Mouse (Mus musculus) B cell, adult 2 months (primary cell): ENCODE measurements around the gene Ehmt1.
A peak's percentile ranks its signal among the peaks of the same experiment; 100 is the strongest.

Experiments used
- DNase-seq, 2 experiments: peaks; one replicate each; pipeline ENCODE4 v3.0.0; 2022

Ehmt1 gene

DNA sequence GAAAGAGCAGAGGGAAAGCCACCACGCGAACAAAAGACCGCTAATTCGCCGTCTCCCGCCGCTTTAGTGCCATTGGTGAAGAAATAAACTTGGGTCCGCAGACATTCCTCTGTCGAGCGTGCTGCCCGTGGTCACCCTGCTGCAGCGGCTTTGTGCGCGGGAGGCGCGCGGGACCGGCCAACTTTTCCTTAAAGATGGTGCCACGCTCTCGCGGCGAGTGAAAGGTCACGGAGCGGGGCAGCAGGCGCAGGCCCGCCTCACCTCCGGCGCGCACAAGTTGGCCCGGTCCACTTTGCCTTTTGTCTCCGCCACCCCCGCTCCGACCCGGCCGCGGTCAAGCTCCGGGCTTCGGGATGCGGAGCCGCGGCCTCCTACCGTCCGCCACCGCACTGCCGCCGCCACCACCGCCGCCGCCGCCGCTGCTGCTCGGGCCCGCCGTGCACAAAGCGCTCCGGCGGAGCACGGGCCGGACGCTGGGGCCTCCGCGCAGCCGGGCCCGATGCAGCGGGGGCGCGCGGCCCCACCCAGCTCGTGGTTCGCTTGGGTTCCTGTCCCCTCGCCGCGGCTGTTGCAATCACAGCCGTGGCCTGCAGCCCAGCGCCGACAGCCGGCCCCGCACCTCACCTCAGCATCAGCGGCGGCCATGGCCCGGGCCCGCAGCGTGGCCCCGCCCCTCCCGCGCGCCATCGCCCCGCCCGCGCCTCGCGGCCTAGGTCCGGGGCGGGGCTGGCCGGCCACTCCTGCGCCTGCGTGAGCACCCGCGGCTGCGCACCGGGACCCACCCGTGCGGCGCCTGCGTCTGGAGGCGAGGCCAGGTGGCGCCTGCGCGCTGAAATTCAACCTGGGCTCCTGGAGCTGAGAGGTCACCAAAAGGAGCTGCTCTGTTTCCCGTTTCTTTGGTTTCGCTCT, at the start of gene Ehmt1:
Gene Ehmt1, minus strand, starts transcription at position 685 of the 909 bp plus-strand sequence.
- DNase-seq: peak; percentile 96 to 98

DNA sequence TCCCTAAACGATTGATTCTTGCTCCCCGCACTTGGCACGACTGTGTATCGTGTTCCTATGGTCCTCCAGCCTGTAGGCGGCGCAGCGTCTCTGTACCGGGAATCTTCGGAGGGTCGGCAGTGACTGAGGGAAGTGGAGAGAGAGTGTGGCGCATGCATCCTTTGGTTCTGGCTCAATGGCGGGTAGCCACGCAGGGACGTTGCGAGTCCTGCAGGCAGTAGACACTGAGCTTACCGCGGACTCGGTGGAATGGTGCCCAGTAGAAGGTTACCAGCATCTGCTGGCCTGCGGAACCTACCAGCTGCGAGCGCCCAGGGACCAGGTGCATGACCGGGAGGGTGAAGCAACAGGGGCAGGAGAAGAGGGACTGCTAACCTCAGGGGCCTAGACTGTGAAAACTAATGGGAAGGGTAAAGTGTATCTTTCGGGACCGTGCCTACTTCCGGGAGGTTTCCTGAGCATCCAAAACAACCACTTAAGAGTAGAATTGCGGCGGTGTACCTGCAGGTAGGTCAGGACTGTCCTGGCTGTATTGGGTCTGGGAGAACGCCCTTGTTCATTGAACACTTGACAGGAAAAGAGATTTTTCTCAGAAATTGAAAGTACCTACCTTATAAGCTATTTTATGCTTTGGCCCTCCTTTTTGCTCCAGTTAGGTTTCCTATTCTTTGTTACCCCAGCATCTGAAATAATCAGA, 43.0 kb upstream of the Ehmt1 start, which contains the start of gene Dph7:
Gene Dph7, plus strand, starts transcription at position 97 of the 697 bp plus-strand sequence.
- DNase-seq: peak; percentile 91

DNA sequence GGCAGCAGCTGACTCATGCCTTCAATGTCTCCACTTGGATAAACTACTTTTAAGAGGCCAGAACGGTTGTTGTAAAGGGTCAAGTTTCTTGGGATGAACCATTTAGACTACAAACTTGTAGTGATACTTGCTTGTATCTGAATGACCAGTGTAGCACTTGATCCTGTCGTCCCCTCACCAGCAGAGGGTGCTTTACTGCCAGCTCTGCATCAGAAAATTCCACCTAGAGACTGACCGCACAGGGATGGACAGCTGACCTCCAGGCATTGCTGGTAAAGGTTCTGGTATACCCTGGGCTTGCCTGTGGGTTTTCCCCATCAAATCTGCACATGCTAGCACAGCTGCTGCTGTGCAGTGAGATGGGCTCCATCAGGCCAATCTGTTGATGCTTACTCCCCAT, 41.5 kb upstream of the Ehmt1 start:
- peak in 1 of 2 experiments; percentile 11 for DNase-seq

DNA sequence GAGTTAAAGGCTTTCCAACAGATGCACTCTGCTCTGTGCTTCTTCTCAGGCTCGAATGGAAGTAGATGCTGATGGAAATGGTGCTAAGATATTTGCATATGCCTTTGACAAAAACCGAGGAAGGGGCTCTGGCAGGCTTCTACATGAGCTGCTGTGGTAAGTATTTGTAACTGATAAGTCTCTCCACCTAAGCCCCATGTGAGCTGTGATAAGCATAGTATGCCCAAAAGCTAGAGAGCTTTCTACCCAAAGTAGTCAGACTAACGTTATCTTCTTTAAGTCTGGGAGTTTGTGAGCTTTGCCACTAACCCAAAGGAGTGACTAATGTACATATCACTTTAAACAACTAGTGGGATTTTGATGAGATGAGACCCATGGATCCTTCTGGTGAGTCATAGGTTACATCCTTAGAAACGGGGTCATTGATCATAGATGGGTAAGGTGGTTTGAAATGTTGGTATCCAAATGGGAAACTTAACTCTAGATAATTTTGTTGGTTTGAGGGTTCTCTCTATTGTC, 33.2 kb upstream of the Ehmt1 start:
- no peak for DNase-seq

DNA sequence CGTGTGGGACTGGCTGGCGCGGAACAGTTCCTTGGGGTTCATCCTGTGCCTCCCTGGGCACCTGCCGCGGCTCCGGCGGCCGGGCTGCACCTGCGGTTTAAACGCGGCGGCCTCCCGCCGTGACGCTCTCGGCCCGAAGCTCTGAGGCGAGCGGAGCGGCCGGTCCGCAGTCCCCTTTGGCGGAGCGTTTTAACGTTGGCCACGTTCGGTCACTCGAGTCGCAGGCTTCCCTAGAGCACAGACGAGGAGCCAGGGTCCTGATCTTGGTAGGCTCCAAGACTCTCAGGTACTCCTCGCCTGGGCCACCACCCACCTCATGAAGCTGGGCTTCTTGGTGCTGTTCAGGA, 30.7 kb upstream of the Ehmt1 start:
- DNase-seq: peak; percentile 5 to 20

DNA sequence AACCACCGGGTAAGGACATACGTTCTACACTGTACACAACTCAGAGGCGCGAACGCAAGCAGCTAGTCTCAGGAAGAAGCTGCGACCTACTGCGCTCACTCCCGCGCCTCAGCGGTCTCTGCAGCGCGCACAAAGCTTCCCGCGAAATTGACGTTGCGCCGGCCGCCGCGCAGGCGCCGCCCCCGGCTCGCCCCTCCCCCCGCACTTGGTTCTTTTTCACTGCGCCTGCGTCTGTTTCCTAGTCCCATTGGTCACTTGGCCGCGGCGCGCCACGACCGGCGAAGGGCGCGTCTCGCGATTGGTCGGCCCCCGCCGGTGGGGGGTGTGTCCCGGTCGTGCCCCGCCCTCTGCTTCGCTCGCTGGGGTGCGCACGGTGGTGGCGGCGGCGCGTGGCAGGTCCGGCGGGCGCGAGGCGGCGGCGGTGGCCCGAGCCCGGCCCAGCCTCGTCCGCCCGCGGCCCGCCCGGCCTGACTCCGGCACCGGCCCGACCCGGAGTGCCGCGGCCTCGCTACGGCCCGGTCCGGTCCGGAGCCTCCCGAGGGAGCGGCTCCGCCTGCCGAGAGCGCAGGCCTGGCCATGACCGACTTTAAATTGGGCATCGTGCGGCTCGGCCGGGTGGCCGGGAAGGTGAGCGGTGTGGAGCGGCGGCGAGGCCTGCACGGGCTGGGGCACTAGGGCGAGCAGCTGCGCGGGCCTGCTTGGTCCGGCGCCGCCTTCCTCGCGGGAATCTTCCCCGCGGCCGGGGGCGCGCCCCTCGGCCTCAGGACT, 30.2 kb upstream of the Ehmt1 start, which contains the start of gene Zmynd19:
Gene Zmynd19, plus strand, starts transcription at position 372 of the 768 bp plus-strand sequence.
- DNase-seq: peak; percentile 98 to 99

DNA sequence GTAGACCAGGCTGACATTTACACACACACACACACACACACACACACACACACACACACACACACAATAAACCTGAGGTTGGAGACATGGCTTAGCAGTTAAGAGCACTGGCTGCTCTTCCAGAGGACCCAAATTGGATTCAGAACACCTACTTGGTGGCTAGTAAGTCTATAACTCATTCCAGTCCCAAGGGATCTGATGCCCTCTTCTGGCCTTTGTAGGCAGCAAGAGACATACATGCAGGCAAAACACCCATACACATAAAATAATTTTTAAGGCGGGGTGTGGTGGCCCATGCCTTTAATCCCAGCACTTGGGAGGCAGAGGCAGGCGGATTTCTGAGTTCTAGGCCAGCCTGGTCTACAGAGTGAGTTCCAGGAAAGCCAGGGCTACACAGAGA, 24.9 kb upstream of the Ehmt1 start:
- DNase-seq: peak; percentile 48 to 55

DNA sequence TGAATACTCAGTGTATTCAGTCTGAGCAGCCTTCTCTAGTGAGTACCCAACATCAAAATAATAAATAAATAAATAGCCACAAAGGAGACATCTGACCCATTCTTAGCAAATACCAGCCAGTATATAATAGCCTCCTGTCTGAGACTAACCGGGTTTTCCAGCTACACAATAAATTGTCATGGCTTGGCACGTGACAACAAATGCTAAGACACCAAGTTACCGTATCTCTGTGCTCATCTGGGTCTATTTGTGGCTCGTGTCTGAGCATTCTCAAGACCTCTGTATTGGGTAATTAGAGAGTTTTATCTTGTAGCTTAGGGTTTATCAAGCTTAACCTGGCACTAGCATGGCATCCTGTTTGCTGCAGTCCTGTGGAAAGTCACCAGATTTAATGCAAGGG, 22.7 kb upstream of the Ehmt1 start:
- DNase-seq: no peak

DNA sequence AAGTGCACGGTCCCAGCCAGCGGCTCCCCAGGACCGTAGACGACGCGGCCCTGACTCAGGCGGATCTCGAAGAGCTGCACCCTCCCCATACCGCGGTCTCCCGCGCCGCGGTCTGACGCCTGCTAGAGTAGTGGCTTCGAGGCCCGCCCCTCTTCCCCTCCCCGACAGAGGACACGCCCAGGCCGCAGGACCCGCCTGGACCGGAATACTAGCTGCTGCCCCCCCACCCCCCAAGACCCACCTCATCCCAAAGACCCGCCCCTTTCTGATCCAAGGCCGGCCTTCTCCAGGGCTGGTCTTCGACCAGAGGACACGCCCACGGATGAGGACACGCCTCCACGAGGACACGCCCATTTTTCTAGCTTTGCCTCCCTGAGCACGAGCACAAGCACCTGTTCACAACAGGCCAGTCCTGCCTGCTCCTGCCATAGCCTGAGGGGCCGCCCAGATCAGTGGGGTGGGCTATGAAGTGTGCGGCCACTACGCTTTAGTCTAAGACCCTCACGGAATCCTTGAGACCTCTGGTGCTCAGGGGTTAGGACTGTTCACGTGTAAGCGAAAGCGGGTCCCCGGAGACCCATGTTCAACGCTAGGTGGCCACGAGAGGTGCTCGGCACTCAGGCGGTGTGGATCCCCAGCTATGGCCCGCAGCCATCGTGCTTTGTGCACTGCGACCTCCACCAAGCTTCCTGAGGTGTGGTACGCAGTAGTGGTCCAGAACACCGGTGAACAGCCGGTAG, 15.8 kb upstream of the Ehmt1 start, which contains the start of gene Arrdc1:
Gene Arrdc1, minus strand, starts transcription at position 196 of the 740 bp plus-strand sequence.
- peak; percentile 96 to 97 for DNase-seq

DNA sequence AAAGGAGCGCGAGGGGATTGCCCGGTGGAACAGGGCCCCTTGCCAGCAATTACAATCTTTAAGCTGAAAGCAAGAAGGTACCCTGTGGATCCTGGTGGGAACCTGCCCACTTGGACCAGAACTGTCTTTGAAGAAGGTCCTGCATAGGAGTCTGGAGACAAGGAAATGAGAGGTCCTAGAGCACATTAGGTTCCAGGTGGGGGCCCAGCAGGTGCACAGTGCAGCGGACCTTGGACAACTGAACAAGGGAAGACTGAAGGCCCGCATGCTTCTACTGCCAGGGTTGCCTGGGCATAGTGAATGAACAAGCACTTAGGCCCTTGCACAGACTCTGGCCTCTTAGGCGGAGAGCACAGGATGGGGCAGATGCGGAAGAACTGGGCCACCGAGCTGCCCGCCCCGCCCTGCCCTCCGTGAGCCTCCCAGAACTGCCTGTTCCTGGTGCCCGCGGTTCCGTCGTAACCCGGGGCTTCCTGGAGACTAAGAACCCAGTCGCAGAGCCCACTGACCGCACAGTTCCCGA, 15.1 kb upstream of the Ehmt1 start:
- no peak for DNase-seq

DNA sequence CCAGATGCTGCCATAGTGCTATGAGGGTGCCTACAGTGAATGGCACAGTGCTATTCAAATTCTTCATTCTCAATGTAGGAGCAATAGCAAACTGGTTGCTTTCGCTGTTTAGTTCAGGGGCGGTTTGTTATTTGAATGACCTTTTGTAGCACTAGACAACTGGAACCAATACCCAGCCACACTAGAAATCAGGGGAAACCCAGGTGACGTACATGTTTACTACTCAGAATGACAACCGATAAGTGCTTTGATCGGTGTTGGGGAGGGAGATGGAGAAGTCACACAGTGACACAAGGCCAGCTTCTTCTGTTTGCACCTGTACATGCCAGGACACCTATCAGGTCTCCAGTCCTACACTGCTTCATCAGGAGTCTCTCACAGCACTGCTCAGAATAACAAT, 10.2 kb upstream of the Ehmt1 start:
- DNase-seq: no peak

DNA sequence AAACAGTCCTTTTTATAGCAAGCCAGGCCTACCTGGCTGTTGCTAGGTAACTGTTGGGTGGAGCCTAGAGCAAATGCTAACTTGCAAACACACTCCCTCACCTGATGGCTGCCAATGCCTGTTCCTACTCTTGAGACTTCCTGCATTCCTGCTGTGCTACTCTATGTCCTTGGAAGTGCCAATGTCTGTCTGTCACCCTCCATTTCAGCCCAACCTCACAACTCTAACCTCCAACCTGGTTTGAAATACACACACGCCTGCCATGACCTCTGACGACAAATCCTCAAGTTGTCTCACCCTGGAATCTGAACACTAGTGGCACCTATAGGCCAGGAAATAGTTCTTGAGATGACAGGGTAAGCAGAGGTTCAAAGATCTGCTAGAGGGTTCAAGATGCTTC, 9.7 kb upstream of the Ehmt1 start:
- DNase-seq: no peak

DNA sequence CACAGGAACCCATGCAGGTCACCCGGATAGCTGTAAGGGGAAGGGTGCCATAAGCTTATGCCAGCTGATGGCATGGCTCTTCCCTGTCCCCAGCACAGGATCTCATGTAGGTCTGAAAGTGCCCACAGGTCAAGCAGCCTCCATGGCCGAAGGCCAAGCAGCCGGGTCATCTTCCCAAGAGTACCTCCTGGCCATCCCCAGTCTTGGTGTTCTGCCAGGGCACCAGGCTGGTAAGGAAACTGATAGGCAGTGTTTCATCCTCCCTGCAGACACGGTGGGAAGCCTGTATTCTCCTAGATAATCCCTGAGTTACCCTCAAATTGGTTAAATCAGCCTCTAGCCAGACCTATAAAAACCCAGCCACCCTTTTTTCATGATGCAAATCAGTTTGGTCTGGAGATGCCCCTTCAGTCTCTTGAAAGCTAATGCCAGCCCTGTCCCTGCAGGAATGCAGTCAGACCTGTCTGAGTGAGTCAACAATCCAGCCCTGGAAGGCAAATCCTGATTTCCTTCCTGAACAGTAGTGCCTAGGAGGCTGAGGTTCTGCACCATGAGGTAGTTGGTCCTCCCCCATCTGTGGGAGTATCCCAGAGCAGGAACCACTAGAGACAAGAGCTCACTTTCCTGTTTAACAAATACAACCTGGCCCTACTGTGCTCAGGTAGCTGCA, 8.5 kb upstream of the Ehmt1 start:
- DNase-seq: no peak

DNA sequence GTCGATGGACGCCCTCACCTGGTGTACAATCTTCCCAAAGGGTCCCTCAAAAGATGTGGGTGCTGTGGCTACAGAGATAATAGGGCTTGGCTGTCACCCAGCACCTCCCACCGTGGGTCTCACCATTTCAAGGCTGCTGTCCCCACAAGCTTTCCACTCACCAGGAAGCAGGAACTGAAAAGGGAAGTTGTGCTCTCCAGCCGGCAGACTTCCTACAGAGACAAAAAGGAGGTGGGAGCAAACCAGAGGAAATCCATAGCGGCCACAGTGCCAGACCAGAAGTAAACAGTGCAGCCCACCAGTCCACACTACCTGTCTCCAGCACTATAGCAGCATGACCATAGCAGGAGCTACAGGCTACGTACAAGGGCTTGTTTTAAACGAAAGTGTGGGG, 7.5 kb upstream of the Ehmt1 start:
- no peak for DNase-seq

DNA sequence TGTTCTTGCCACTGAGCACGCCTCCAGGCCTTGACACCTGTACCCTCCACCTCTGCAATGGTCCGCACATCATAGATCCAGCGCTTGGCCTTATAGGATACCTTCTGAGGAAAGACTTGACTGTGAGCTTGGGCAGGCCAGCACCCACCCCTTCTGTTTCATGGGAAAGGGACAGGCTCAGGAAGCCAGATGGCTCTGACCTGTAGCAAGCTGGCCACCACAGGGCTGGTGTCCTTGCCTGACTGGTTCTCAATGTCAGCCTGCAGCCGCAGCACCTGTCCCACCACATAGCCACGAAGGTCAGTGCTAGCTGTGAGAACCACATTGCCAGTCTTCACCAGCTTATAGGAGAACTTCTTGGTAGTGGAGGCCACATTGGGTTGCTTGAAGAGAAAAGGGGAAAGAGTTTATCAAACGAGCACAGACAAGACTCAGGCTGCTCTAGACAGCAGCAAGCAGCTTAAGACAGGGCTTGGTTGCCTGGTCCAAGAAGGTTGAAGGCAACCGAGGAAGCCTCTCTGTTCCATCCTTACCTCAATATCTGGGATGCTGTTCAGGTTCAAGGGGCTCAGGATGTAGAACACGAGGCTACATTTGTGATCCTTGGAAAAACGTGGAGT, 7.0 kb upstream of the Ehmt1 start:
- no peak for DNase-seq

DNA sequence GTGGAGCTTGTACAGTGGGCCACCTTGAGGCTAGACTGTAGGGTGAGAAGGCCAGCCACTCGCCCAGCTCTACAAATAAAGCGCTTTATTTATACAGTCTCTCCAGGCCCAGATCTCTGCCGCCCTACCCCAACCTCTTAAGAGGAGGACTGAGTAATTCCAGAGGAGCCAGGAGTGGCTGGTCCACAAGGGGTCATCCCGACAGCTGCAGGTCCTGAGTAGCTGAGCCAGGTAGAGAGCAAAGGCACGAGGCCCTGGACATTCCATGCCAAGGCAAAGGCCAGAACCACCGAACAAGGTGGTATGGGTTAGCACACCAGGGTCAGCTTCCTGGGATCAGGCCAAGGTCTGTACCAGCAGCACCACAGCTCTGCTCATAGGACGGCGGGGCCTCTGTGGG, 5.9 kb upstream of the Ehmt1 start:
- no peak for DNase-seq

DNA sequence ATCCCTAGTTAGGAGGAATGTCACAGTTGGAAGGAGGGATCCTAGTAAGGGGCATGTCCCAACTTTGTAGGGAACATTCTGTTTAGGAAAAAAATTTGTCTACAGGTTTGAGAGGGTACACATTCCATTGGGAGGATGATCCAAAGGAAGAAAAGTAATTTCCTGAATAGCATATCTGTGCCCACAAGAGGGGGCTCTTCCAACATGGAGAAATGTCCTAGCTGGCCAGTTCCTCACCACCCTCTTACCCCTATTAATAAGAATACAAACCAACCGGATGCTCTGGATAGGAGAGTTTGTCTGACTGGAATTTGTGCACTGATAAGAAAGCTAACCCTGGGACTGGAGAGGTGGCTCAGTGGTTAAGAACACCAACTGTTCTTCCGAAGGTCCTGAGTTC, 4.1 kb upstream of the Ehmt1 start:
- DNase-seq: no peak

DNA sequence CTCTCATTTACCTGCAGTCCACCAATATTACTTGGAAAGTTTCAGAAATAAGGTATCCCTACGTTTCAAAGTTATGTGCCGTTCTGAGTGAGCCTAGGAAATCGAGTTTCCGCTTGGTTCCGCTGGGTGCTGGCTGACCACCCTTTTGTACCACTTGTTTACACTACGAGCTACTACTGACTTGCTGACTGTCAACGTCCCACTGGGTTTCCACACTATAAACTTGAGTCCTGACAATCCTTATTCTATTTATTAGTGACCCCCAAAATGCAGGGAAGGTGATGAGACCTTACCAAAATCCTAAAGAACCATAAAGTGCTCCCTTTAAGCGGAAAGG, 393 bp upstream of the Ehmt1 start:
- no peak for DNase-seq

DNA sequence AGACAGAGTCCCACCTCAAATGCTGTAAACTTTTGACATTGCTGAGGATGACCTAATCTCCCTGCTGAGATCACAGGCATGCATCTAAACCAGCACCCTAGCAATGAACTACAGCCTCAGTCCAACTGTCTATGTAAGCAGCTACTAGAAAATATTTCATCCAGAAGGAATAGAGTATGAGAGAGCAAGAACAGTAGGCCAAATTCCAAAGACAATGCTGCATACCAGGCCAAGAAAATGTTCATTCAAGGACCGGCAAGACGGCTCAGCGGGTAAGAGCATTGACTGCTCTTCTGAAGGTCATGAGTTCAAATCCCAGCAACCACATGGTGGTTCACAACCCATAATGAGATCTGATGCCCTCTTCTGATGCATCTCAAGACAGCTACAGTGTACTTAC, 4.7 kb downstream of the Ehmt1 start:
- DNase-seq: no peak

DNA sequence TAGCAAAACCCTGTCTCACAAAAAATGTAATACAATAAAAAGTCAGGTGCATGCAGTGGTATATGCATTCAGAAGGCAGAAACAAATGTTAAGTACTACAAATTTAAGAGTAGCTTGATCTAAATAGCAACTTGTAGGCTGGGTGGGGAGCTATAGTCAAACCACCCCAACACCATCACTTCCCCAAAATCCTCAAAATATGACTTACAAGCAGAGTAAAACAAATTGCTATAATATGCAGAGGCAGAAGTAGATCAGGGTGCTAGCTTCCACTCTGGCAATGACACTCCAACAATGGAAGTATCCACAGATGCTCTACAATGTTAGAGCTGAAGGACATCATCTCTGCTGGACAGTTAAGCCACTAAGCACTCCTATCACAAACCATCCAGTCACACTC, 6.8 kb downstream of the Ehmt1 start:
- no peak for DNase-seq

DNA sequence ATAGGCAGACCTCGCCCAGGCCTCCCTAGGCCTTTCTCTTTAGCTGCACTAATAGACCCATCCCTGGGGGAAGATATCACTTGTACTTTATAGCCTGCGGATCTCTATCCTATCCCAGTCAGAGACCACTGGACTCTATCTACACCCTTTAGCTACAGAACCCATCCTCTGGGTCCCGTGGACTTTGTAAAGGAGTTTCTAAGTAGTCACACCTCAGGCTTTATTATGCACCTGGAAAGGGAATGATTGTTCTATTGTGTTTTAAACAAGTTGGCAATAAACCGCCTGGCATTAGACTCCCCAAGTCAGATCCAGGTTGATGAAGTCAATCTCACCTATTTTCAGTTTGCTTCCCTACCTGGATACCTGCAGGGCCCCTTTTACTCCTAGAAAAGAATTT, 7.2 kb downstream of the Ehmt1 start:
- DNase-seq: no peak
